Mouse (Mus musculus) mouse trophoblast stem cell (cell line): ENCODE data around the gene Fam19a3.

Experiments used
- in situ Hi-C, 2 experiments: fragments of 300-500 bp; cut with MseI, MboI; formaldehyde crosslinking; loops; 2 replicates in 1 of 2; 3 replicates in 1 of 2; pipeline ENCODE4 v1.15.1; 2025

Fam19a3 gene

DNA sequence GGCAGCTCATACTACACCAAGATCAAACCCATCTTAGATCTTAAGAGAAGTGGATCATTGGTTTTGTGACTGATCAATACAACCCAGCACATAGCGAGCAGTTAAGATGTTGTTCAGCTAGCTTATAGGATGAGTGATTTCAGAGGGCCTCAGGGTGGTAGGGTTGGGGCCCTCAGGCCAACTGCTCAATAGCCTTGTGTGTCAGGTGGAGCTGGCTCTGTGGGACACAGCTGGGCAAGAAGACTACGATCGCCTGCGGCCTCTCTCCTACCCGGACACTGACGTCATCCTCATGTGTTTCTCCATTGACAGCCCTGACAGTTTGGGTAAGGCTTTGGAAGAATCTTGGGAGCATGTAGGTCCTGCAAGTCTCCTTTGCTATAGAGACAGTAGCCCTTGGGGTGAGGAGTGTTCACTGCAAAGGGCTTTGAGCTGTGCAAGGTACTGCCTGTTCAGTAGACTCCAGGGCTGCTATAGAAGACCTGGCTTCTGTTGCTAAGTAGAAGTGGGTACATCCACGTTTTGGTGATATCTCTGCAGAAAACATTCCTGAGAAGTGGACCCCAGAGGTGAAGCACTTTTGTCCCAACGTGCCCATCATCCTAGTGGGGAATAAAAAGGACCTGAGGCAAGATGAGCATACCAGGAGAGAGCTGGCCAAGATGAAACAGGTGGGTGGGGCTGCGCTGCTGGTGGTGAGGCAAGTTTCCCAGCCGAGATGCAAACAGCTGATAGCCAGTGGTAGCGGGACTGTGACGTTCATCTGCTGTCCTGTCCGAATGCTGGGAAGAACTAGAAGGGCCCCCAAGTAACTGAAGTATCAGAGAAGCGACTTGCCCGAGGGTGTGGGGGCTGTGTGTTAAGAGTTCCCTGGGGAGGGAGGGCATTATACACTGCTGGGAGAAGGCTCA is 11.0 kb upstream of the Fam19a3 start:
- in situ Hi-C loops, result no loop called here

DNA sequence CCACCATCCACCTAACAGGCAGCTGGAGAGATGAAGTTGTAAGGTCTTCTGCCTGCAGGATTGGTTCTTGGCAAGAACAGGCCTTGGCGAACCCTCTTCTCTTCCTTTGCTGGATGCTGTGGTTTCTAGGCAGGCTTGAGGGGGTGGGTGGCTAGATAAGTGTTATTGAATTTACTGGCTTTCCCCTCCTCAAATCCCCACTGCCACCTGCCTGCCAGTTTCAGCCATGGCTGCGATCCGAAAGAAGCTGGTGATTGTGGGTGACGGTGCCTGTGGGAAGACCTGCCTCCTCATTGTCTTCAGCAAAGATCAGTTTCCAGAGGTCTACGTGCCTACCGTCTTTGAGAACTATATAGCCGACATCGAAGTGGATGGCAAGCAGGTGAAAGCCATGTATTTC is 10.0 kb upstream of the Fam19a3 start:
- in situ Hi-C loops, result no loop called here

DNA sequence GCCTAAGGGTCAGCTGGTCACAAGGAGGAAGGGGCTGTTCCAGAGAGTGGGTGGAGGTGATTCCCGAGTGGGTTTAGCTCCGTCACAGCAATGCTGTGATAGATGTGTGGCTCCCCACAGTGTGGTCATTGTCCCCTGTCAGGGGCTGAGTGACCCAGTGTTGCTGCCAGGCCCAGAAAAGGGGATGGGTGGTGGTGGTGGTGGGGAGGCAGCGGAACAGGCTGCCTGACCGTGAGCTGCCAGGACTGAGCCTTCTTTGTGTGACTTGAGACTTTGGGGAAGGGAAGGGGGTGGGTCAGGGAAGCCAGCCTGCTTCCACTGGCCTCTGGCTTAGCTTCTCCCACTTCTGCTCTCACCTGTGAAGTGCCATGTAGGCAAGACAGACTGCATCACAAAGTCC is 9.4 kb upstream of the Fam19a3 start:
- in situ Hi-C loops, result no loop called here

DNA sequence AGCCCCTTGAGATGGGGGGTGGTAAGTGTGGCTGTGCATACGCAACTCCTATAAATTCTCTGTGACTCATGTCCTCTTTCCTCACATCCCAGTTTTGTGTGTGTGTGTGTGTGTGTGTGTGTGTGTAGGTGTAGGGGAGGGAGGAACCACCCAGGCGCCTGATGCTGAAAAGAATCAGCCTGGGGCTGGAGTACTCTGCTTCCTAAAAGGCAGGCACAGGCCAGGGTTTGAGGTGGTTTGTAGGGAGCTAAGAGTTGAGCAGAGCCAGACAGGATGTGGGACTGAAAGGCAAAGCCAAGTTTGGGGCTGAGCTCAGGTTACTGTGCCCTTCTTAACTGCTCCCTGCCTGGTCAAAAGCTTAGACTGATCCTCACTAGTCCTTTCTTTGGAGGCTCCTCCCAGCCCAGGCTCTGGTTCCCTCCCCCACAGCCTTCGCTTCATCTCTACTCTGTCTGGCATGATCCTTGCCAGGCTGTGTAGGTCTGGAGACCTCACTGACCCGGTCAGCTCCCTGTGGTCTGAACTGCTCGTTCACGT is 8.8 kb upstream of the Fam19a3 start:
- in situ Hi-C loops, result no loop called here

DNA sequence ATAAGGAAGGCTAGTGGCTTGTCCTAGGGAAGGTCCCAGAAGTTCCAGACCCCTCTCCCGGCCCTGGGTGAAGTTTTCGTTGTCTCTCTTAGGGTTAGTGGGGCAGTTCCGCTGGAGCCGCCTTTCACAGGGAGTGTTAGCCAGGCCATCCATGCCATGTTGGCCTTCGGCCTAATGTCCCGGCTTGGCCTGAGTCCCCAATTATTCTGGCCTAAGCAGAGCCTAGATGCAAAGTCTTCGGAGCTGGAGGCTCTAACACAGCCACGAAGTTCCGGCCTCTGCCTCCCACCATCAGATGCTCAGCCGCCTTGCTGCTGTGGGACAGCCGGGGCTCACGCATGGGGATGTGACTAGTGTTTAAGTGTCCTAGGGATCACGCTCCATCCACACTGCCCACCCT is 8.2 kb upstream of the Fam19a3 start:
- in situ Hi-C loops, result no loop called here

DNA sequence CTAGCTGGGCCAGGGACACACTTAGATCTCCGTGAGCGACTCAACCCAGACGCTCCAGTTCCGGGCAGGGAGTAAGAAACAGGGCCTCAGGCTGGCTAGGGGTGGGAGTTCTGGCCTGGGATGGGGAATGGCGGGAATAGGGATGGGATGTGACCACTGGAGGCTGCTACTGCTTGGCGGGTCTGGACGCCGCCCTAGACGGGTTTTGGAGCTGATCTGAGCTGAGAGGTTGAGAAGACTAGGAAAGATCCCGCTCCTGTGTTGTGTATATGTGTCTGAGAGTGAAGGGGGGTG is 7.6 kb upstream of the Fam19a3 start:
- in situ Hi-C loops, result no loop called here

DNA sequence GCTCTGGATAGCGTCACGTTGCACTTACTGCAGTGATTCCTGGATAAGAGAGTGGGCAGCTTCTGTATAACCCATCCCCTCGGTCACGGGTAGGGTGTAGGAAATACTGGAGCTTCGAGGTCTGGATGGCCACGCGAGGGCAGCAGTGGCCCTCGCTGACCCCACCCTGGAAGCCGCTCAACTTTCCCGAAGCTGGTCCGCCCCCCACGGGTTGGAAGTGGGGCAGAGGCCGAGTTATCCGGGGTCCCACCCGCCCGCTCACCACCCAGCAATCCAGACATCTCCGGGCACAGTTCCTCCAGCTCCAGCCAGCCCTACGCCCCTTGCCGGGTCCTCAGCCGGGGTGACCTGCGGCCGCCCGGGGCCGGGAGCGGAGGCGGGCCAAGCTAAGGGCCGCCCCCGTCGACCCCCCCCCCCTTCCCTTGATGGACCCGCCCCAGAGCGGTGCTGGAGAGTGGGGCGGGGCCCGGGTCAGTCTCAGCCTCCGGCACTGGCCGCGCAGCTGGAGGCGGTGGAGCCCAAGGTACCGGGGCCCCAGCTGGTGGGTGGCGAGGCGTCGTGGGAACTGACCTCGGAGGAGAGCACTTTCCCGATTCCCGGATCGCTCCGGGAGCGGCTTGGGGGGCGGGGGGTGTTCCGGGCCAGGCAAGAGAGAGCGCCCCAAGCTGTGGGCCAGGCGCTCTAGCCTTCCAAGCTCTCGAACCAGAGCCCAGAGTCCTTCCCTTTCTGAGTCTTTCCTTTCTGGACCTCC is 7.1 kb upstream of the Fam19a3 start:
- in situ Hi-C loops, result no loop called here

DNA sequence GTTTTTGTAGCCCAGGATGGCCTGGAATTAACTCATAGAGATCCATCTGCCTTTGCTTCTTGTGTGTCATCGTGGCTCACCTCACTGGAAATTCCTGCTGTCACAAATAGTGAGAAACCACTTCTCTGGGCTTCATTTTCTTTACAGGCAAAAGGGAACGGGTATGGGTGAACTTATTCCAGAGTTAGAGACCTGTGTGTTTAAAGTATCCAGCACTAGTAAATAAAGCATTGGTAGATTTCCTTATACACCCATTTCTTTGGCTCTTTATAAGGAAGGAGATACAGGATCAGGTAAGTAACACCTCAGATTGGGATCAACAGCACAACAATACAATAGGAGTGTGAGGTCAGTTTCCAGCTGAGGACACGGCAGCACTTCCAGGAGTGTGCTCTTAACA is 6.4 kb upstream of the Fam19a3 start, which contains the start of gene Rhoc:
Gene Rhoc (plus strand): TSS at position 301 of the 400 bp plus-strand sequence.
- in situ Hi-C loops, result no loop called here

DNA sequence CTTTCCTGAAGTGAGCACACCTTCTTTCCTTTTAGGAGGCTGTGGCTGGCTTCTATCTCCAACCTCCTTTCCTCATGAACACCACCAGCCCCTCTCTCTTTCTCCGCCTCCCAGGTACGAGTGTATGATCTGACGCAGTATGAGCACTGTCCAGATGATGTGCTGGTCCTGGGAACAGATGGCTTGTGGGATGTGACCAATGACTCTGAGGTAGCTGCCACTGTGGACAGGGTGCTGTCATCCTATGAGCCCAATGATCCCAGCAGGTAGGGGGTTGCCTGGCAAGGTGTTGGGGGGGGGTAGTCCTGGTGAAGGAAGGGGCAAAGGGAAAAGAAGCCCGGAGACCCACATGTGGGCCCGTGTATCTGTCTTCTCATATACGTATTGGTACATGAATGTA is 3.6 kb upstream of the Fam19a3 start:
- in situ Hi-C loops, result no loop called here

DNA sequence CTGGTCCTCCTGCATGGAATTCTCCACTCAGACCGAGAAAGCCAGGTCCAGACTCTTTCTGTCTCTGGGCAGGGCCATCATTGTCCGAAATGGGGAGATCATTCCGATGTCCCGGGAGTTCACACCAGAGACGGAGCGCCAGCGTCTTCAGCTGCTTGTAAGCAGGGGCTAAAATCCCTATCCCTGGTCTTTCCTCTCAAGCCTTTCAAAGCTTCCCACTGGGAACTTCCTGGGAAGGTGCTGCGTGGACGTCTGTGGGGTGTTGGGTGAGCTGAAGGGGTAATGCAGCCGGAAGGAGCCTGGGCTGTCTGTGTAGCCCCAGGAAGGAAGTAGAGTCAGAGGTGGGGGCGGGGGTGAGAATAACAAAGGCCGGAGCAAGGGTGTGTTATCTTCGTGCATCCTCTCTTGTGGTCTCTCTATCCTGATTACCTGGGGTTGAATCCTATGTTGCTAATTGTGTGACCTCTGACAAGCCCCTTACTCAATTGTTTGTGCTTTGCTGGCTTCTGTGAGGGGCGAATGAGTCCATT is 2.4 kb upstream of the Fam19a3 start:
- in situ Hi-C loops, result no loop called here

DNA sequence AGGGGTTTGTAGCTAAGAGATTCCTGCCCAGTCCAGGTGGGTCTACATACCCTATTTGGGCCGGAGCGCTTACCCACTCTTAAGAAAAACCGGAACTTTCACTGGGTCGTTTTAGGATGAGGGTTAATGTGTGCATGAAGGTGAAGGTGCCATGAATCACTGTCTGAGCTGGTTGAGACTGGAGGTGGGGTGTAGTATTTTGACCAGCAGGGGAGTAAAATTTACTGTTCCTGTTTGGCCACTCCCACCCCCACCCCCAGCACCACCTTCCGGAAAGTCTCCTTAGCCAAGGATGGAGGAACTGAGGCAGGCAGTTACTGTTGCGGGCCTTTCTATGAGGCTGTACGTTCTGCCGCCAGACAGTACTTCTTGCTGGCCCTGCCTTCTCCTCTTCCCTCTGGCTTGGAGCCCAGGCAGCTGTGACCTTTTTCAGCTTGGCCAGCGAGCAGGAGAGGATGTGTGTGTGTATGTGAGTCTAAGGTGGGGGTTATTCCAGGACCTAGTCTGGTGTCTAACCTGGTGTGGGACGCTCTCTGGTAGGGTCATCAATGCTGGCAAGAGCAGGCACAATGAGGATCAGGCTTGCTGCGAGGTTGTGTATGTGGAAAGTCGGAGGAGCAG is 531 bp upstream of the Fam19a3 start:
- in situ Hi-C loops, result no loop called here

DNA sequence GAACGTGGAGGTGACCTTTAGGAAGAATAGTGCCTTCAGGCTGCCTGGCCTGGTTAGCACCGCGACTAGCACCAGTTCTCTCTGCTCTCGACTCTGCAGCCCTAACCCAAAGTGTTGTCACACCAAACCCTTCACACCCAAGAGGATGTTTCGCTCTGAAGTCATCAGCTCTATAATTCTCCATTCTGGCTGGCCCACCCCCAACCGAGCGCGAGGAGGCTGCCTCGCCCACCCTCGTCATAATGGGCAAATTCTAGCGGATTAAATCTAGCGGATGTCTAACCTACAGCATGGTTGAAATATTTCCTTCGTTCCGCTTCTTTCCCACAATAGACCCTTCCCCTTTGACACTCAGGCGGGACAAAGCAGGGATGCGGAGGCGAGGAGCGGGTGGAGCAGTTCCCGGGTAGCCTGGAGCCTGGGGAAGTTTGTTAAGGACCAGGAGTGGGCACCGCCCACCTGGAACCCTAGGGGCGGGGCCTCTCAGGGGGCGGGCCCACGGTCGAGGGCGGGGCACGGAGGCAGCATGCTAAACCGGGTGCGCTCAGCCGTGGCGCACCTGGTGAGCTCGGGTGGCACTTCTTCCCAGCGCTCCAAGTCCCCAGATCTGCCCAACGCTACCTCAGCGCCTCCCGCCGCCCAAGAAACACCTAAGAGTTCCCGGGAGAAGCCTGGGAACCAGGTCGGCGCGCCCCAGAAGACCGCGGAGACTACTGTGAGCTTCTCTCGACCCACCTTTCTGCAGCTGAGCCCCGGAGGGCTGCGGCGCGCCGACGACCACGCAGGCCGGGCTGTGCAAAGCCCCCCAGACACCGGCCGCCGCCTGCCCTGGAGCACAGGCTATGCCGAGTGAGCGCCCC is 849 bp downstream of the Fam19a3 start, which contains the start of gene Ppm1j:
Gene Ppm1j (plus strand): TSS at position 496 of the 860 bp plus-strand sequence.
- in situ Hi-C loops, result no loop called here

DNA sequence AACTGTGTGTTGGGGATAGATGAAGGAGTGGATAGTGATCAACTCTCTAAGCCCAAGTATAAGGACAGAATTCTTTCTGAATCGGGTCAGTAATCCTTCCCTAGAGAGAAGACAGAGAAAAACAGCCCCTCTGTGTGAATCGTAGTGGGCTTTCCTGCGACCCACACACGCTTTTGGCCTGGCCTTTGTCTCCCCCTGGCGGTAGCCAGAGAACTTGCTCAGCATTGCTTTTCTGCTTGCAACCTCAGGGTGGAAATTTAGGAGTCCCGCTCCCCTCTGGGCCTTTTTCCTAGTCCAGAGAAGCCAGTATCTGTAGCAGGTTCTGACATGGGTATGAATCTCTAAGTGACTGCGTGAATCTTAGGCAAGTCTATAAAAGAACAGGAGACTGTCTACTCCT is 1.7 kb downstream of the Fam19a3 start:
- in situ Hi-C loops, result no loop called here

DNA sequence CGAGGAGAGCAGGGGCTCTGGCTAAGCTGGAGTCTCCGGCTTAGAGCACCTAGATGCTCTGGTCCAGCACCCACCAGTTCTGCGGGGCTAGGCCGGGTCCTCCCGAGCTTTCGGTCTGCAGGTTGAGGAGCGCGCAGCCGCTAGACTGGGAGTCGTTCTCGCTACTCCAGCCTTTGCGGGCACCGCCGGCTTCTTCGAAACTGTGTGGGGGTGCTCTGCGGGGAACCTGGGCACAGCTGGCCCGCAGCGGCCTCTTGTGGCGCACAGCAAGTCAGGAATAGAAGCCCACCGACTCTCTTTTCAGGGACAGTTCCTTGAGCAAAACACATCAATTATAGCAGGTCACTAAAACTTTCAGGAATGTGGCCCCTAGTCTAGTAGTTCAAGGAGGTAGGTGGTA is 4.3 kb downstream of the Fam19a3 start:
- in situ Hi-C loops, result no loop called here

DNA sequence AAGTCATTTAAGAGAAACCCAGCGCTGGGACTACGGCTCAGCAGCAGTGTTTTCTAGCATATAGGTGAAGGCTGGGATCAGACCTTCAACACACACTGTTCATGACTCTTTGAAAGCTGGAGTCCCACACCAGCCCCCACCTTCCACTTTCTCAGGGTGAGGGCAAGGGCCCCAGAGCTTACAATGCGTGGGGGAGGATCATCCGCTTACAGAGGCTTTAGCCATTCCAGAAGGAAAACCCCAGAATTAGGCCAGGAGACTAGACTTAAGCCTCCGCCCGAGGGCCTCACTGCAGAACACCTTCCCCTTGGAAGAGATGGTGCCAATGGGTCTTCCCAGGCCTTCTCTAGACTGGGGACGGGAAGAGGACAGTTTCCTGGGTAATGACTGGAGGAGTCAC is 8.3 kb downstream of the Fam19a3 start:
- in situ Hi-C loops, result loop anchor here (5.0 kb wide), 1 partner anchor 56 kb away; no protein-coding TSS in a partner anchor

DNA sequence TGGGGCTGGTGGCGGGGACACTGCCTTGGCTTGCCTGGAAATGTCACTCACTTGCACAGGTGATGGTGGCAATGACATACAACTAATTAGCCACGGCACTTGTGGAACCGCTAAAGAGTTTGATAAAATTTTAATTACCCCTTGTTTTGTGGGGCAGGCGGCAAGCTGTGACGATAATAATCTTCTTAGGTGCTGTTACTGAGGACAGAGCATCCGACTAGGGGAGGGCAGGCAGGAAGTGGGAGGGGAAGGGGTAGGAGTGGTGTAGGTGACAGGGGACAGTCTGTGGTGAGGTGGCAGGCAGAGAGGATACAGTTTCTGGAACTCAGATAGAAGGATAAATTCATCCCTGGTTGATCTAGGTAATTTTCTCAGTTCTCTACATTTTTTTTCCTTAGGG is 10.2 kb downstream of the Fam19a3 start:
- in situ Hi-C loops, result loop anchor here (5.0 kb wide), 1 partner anchor 54 kb away; no protein-coding TSS in a partner anchor

DNA sequence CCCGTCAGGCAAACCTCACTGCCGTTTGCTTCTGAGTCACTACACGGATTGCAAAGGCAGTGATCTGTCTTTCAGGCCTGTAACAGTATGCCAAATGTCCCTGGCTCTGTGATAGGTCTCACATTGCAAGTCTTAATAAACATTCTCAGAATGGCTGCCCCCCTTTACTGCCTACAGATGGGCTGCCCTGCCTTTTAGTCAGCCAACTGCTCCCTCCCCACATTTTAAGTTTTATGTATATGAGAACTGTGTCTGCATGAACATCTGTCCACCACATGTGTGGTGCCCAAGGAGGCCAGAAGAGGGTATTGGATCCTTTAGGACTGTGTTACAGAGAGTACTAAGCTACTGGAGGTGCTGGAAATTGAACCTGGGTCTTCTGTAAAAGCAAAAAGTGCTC is 10.7 kb downstream of the Fam19a3 start:
- in situ Hi-C loops, result loop anchor here (5.0 kb wide), 1 partner anchor 54 kb away; no protein-coding TSS in a partner anchor

DNA sequence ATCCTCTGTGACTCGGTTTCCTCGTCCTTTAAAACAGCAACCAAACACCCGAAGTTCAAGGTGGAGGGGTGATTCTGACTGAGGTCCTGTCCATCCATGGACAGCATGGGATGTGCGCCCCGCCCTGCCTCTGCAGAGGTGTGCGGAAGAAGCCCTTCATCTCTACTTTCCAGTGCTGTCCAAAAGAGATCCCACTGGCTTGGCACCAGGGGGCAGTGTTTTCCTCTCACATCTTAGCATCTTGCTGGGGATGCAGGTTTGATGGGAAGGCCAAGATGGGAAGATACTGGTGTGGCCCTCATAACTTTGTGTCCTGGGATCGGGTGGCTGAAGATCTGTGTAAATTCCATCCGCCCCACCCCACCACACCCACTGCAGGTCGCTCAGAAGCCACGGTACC is 11.6 kb downstream of the Fam19a3 start:
- in situ Hi-C loops, result loop anchor here (5.0 kb wide), 1 partner anchor 53 kb away; no protein-coding TSS in a partner anchor

DNA sequence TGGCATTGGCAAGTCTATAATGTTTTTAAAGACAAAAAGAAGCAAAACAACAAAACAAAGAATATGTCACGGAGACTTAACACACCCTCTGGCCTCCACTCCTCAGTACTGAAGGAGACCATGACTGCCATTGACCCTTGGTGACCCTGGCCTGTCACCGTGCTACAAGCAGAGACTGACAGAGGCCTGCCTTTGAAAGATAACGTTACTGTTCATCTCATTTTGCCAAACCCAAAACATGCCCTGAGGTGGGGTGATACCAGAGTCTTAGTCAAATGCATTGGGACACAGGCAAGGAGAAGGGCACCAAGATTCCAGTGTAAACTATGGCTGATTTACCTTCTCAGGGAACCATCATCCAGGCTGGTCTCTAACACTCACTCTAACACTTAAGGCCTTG is 12.5 kb downstream of the Fam19a3 start:
- in situ Hi-C loops, result no loop called here

DNA sequence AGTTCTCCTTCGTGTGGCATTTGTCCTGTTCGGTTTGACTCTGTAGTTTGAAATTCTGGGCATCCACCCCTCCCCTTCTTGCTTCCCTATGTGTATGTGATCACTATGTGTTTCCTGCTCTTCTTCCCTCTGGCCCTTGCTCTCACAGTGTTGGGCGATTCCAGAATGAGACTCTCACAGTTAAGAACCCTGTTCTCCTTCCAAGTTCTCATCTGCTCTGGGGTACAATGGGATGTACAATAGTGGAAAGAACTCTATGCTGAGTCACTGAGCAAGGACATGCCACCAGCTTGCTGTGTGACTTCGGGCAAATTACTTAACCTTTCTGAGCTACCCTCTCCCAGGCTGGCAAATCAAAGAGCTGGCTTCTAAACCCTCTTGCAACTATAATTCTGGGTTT is 13.9 kb downstream of the Fam19a3 start:
- in situ Hi-C loops, result no loop called here

DNA sequence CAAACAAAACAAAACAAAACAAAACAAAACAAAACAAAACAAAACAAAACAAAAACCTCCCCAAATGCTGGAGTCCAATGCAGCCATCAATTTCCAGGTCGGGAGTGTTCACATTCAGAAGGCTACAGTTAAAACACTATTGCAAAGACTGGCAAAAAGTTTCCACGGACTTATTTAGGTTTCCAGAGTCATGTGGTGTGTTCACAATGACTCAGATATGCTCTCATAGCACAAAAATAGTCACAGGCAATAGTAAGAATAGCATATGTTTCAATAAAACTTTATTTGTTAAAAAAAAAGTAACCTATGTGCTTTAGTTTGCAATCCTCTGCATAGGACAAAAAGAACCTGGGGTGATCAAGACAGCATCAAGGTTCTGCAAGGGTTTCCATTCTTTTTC is 14.5 kb downstream of the Fam19a3 start:
- in situ Hi-C loops, result no loop called here
